Mouse (Mus musculus) MEL (cell line): ENCODE measurements around the gene Dusp10.

Source experiments
- EP300 ChIP-seq, 2 experiments: IDR thresholded peaks; 2 replicates each; pipeline ENCODE4 v1.6.1; 2011; ENCODE audit warnings: improper control_type of control experiment in 2 of 2, low read length in 2 of 2, low read depth in 1 of 2, mild to moderate bottlenecking in 1 of 2
- GATA1 ChIP-seq: IDR thresholded peaks from 2 replicates; pipeline ENCODE4 v1.6.1; 2011; ENCODE audit warnings: low read depth, low read length, improper control_type of control experiment

GRCm38 (mm10) chr1:184019042-184019721 lies 6.1 kb downstream of the Dusp10 start:
- no peak for TF ChIP-seq GATA1
- no peak for TF ChIP-seq EP300 (IDR thresholded peaks at IDR 0.05; ENCODE audit: low read depth in 1 of 2, low read length in 2 of 2)
